Mouse (Mus musculus): ENCODE data around the gene Arpc3. TPM values are rescaled to one million over a fixed set of nuclear protein-coding genes. Genes with fewer than 3 reads are reported as not detected.
"Not testable (repeated sequence)": the region's sequence is repeated elsewhere in the genome, so short reads cannot be mapped to it uniquely, and the experiment has no call there.

Arpc3 gene
- total RNA-seq, 2 experiments from 2014 or later: 285 to 290 TPM

DNA sequence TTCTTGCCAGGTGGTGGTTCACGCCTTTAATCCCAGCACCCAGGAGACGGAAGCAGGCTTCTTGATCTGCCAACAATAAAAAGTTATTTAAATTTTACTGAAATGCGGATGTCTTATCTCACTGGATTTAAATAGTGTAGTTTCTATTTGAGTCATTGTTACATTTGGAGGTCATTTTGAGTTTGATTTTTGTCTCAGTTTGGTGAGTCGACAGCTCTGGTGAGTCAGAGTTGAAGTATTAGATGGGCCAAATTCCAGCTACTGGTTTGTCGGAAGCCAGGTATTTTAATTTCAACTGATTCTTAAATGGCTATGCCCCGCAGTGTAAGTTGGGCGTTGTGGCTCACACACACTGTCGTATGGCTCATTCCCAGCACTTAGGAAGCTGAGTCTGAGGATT, 39.5 kb downstream of the Arpc3 start:
- DNase-seq (ENCODE audit: extremely low spot score in 1 of 2, low spot score in 1 of 2): no peak

DNA sequence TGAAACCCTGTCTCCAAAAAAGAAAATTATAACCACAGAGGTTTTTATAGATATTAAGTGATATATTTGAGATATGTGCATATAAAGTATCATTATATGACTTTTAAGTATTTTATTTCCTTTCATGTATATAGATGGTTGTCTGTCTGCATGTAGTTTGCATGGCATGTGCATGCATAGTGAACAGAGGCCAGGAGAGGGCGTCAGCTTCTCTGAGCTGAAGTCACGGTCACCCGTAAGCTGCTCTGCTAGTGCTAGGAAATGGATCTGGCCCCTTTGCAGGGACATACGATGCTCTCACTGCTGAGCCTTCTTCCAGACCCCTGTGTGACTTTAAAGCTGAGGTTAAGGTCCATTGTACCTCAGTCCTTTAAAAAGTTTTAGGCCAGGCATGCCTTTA, 42.9 kb downstream of the Arpc3 start:
- DNase-seq (ENCODE audit: extremely low spot score in 1 of 2, low spot score in 1 of 2): no peak

DNA sequence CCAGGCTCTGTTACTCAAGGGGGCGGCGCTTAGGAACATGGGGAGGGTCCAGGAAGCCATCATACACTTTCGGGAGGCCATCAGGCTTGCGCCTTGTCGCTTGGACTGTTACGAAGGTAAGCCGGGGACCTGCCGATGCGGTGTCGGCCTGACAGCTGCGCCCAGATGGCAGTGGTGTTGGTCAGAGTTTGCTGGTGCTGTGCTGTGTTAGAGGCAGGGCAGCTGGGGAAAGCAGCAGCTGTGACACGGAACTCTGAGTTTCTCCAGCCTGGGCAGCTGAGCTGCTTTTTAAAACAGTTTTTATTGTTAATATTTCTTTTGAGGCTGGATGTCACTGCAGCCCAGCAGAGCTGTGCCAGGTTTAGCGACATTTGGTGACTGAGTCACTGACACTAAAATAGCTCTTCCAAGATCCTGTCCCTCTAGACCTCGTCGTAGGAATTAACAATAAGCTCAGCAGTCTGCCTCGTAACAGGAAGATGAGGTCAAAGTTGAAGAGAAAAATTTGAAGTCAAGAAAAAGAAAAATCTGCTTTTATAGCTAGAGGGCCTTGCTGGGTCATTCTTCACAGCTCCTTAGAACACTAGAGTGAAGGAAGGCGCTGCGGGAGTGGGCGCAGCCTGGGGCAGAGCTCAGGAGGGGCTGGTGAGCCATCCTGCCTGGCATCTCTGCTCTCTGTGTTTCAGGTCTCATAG, 47.9 kb downstream of the Arpc3 start:
- no peak for DNase-seq (ENCODE audit: extremely low spot score in 1 of 2, low spot score in 1 of 2)

DNA sequence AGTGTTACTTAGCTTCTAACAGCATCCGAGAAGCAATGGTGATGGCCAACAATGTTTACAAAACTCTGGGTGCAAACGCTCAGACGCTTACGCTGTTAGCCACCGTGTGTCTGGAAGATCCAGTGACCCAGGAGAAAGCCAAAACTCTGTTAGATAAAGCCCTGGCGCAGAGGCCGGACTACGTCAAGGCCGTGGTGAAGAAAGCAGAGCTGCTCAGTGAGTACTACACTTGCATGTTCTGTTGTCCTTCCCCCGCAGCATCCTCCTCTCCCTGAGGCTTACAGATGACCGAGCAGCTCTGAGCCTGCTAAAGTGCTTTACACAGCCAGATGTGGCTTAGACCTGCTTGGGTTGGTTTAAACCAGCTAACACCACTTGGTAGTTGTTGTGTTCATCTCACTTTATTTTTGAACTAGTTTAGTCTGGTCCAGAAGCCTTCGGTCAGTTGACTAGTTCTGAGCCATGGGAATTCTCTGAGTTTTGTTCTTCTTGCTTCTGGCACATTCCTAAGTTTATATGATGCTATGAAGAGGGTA, 48.5 kb downstream of the Arpc3 start:
- DNase-seq (ENCODE audit: extremely low spot score in 1 of 2, low spot score in 1 of 2): no peak

DNA sequence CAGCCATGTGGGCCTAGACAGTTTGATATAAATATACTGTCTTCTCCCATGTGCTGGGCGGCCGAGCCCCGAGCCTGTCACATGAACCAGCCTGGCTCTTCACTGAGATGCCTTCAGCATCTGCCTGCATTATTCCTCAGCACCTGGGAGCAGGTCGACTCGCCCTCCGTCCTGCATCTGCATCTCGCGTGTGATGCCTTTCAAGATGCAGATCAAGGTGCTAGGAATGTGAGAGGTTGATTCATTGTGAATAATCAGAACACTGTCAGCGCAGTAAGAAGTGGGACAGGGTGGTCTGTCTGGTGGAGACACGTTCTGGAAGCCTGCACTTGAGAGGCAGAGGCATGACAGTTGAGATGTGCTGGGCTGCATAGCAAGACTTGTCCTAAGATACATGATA, 52.8 kb downstream of the Arpc3 start:
- DNase-seq (ENCODE audit: extremely low spot score in 1 of 2, low spot score in 1 of 2): no peak

DNA sequence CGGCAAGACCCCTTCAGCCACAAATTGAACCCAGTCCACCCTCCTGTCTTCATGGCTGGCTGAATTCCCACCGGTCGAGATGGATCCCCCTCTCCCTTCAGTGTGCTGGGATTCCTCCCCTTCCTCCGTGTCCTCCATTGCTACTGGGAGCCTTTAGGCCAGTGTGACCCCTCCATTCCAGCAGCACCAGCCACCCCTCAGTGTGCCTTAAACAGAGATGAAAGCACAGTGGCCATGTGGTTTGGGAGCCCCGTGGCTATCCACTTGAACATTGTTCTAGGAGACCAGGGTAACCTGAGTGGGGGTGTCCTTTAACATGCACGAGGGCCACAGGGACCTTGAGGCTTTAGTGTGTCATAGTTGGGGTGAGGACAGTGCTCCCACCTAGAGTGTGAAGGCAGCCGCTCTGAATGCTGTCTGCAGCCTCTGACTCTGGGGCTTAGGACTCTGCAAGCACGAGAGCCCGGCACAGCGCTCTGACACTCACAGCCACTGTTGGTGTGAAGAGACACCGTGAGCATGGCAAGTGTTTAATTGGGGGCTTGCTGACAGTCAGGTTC, 53.5 kb downstream of the Arpc3 start:
- DNase-seq (ENCODE audit: extremely low spot score in 1 of 2, low spot score in 1 of 2): no peak

DNA sequence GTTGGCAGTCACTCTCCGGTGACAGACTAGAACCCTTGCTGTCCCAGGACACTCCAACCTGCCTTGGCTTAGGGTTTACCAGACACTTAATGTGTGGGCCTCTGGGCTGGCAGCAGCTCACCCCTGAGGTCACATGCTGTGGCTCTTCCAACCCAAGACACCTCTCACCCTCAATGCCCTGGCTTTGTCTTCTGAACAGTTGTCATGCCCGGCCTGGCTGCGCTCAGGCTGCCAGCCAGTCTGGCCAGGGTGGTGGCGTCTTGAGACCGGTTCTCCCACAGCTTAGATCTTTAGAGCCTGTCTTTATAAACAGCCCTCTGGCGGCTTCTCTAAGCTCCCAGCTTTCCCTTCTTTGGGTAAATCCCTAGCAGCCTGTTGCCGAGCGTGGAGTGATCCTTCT, 56.2 kb downstream of the Arpc3 start:
- DNase-seq (ENCODE audit: extremely low spot score in 1 of 2, low spot score in 1 of 2): no peak

DNA sequence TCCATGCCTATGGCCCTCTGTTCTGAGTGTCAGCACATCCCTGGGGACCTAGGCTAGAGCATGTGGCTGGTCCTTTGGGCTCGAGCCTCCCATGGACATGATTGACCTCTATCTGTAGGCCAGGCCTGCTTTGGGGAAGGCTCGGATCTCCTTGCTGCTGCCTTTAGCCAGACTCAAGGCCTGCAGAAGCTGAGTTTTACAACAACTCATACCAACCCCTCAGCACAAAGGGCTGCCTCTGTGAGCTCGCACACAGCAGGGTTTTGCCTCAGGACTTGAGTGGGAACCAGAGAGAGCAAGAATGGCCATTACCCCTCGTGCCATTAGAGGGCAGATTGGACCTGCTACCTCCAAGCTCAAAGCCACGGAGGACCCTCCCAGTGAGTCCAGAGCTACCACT, 57.2 kb downstream of the Arpc3 start:
- no peak for DNase-seq (ENCODE audit: extremely low spot score in 1 of 2, low spot score in 1 of 2)

DNA sequence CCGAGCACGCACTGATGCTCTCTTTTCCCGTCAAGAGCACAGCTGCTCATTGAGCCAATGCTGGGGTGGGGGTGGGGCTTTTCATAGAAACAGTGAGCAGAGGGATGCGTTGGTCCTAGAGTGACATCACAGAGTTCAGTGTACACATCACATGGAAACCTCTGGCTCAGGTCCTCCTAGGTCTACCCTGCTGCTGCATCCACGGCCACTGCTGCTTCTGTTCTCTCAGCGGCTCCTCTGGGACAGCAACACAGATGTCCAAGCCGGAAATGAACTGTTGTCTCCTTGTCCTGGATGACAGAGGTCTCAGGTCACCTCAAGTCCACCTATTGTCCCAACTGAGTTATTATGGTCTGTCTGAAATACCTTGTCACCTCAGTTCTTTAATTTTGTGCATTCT, 58.3 kb downstream of the Arpc3 start:
- no peak for DNase-seq (ENCODE audit: extremely low spot score in 1 of 2, low spot score in 1 of 2)

DNA sequence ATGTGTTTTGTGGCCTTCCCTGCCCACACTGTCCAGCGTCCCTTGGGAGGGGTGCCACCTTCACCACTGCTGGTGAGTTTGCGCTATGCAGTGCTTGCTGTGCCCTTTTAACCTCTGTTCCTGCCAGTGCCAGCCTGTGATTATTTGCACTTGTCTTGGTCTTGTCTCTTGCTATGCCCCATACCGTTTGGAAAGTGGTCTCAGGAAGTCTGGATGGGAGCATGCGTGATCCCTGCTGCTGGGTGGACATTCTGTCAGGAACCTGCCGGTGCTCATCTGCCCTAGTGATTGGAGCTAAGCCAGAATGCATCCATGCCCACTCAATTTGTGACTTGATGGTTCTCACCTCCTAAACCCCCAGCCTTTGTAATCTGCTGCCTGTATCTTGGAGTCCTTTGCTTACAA, 59.2 kb downstream of the Arpc3 start:
- DNase-seq (ENCODE audit: extremely low spot score in 1 of 2, low spot score in 1 of 2): no peak

DNA sequence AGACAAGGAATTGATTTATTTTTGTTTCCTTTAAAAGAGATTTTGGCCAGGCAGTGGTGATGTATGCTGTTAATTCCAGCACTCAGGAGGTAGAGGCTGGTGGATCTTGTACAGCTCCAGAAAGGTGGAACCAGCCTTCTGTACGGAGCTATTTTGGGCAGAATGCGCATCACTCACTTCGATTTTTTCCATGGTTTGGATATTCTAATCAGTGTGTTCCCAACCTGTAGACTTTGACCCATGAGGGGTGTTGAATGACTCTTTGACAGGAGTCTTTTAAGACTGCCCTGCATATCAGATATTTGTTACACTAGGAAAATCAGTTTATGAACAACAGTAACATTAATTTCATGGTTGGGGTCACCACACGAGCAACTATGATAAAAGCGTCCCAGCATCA, 59.6 kb downstream of the Arpc3 start:
- DNase-seq (ENCODE audit: extremely low spot score in 1 of 2, low spot score in 1 of 2): no peak

DNA sequence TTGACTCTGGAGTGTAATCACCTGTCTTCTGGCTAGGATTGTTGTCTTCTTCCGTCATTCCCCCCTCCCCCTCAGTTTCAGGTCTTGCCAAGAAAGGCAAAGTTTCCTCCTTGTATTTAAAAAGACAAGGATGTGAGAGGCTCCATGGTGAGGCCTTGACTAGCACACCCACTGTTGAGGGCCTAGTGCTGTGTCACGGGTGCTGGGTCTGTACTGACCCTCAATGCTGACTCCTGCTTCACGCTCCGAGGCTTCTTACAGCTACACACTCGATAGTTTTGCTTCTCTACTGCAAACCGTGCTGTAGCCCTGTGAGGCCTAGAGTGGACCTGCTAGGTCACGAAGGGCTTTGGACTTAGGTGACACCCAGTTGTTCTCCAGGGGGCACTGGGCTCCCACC, 60.5 kb downstream of the Arpc3 start:
- no peak for DNase-seq (ENCODE audit: extremely low spot score in 1 of 2, low spot score in 1 of 2)

DNA sequence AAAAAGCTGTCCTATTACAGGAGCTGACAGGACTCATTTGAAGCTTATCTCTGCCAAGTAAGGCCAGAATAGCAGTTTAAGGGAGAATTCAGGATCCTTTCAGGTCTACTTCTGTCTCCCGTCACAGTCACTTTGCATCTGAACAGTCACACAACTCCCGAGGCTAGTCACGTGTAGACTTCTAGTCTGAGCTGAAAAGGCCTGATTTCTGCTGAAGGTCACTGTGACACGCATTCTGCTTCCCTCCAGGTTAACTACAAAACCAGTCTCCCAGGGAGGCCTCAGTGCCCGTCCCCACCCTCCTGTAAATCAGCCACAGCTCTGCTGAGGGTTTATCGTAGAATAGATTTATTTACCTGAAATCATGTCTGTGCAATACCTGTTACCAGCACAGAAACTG, 61.5 kb downstream of the Arpc3 start:
- no peak for DNase-seq (ENCODE audit: extremely low spot score in 1 of 2, low spot score in 1 of 2)

DNA sequence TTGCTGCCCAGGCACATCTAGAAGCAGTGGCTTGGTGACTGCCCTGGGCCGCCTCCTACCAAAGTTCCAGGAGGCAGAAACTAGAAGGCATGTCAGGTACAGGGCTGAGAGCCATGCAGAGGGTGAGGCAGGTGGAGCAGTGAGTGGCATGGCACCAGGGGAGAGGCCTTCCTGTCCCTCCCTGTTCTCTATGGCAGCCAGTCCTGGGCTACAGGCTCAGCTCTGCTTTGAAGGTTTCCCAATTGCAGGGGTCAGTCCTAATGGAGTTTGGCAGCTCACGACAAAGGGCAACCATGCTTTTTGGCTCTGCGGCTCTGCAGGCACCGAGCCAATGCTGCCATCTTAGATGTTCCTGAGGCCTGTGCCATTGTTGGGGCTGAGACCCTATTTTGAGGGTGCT, 62.8 kb downstream of the Arpc3 start:
- DNase-seq (ENCODE audit: extremely low spot score in 1 of 2, low spot score in 1 of 2): no peak

DNA sequence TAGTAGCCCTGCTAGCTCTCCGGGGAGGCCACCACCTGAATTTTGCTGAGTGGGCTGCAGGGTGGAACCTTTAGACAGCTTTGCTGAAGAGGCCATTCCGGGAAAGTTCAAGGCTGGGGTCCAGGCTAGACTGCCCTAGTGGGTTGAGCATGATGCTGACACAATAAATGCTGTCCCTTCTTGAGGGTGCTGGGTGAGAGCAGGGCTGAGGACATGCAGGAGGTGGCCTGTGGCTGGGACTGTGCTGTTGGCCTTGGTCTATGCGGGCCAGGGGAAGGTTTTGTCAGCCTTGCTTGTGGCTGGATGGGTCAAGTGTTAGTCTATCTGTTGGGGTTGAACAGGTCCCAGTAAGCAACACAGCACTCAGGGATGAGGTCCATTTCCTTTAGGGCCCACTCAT, 63.2 kb downstream of the Arpc3 start:
- DNase-seq (ENCODE audit: extremely low spot score in 1 of 2, low spot score in 1 of 2): no peak

DNA sequence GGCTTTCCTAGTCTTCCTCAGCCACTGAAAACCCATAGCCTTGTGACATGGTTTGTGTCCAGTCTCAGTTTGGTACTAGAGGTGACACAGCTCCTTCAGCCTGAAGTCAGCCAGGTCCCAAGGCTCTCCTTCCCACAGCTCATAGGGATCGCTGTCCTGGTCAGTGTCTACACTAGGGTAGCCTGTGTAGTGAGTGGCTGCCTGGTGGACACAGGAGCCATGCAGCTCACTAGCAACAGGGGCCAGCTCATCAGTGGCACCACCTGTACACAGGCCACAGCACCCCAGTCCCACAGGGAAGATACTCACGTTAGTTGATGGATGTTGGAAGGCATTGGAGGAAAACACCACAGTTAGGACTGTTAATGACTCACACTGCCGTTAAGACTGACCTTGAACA, 63.9 kb downstream of the Arpc3 start:
- DNase-seq (ENCODE audit: extremely low spot score in 1 of 2, low spot score in 1 of 2): no peak

DNA sequence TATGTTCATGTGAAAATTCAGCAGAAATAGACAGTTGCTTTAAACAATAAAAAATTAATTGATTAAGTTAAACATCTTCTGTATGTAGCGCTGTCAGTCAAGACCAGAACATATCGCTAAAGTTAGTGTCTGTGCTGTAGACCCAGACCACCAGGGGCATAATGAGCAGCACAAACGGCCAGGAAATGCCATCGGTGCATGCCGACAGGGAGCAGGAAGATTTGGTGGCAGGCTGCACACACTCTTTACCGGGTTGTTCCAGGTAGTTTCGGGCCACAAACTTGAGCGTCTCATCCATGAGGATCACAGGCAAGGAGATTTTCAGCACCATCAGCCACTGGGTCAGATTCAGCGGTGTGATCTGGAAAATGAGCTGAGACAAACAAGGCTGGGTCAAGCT, 65.4 kb downstream of the Arpc3 start:
- not testable (repeated sequence) for DNase-seq (ENCODE audit: extremely low spot score in 1 of 2, low spot score in 1 of 2)

DNA sequence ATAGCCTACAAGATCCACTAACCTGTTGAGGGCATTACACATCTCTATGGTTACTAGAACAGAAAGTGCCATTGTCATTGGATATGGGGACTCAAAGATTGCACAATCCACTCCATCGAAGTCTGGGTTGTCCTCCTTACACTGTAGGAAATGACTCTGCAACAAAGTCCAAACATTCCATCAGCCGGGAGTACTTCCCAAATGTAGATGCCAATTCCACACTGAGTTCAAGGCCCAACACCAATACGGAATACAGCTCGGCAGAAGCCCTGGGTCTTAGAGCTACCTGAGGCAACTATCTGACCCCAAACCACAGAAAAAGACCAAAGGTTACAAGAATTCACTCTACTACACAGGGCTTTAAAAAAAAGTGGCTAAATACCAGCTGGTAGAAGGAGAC, 66.4 kb downstream of the Arpc3 start:
- no peak for DNase-seq (ENCODE audit: extremely low spot score in 1 of 2, low spot score in 1 of 2)

DNA sequence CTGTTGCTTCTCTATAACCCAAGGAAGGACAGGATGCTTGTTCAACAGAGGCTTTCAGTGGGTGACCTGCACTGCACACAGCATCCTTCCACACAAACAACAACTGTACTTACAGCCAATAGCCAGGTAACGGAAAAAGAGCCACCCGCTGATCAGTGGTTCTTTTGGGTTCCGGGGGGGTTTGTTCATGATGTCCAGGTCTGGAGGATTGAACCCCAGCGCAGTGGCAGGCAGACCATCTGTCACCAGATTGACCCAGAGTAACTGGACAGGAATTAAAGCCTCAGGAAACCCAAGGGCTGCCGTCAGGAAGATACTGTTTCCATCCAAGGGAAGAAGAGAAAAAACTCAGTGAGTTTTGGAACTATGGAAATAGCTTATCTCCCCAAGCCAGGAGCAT, 67.7 kb downstream of the Arpc3 start:
- no peak for DNase-seq (ENCODE audit: extremely low spot score in 1 of 2, low spot score in 1 of 2)

DNA sequence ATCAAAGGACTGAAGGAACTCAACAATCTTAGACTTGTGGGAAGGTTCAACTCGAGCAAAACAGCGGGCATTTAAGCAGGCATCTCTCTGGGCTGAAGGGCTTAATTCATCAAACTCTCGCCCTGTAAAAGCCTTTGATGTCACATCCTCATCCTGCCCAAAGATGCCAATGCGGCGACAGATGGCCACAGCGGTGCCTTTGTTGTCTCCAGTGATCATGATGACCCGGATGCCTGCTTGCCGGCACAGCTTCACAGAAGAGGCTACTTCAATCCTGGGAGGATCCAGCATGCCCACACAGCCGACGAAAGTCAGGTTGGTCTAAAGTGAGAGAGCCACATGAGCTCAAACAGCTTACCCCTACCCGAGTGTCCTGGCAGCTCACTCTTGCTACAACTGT, 69.0 kb downstream of the Arpc3 start:
- DNase-seq (ENCODE audit: extremely low spot score in 1 of 2, low spot score in 1 of 2): no peak

DNA sequence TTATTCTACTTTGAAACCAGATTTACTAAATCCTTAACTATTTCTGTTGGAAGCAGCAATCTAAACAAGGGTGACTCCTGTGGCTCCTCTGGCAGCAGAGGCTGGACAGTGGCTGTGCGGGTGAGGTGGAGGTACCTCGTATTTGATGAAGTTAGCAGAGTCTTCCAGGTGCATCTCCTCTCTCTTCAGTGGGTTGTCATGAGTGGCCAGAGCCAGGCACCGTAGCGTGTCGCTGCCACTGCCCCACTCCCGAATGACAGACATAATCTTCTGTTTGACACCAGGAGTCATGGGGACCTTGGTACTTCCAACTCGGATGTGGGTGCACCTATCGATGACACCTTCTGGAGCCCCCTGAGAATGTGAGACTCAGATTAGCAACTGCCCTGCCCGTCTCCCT, 69.8 kb downstream of the Arpc3 start:
- no peak for DNase-seq (ENCODE audit: extremely low spot score in 1 of 2, low spot score in 1 of 2)

Measured in layer of hippocampus, postnatal 25 days (tissue).